Mouse (Mus musculus) lung, adult 18-20 months (tissue): ENCODE results near the gene Muc3.
"Not testable (repeated sequence)": the region's sequence is repeated elsewhere in the genome, so short reads cannot be mapped to it uniquely, and the experiment has no call there.

Experiments
- DNase-seq, 2 experiments: peaks; one replicate each; pipeline ENCODE4 v3.0.0; 2022; ENCODE audit warnings: mixed read lengths in 2 of 2

Muc3 gene

DNA sequence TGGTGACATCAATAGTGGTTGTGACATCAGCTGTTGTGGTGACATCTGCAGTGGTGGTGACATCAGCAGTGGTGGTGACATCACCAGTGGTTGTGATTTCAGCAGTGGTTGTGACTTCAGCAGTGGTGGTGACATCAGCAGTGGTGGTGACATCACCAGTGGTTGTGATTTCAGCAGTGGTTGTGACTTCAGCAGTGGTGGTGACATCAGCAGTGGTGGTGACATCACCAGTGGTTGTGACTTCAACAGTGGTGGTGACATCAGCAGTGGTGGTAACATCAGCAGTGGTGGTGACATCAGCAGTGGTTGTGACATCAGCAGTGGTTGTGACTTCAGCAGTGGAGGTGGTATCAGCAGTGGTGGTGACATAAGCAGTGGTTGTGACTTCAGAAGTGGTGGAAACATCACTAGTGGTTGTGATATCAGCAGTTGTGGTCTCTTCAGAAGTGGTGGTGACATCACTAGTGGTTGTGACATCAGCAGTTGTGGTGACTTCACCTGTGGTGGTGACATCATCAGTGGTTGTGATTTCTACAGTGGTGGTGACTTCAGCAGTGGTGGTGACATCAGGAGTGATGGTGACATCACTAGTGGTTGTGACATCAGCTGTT lies at the start of gene Muc3:
Muc3 (minus strand) TSS at position 51 of the 611 bp plus-strand sequence.
- DNase-seq, result not testable (repeated sequence)

DNA sequence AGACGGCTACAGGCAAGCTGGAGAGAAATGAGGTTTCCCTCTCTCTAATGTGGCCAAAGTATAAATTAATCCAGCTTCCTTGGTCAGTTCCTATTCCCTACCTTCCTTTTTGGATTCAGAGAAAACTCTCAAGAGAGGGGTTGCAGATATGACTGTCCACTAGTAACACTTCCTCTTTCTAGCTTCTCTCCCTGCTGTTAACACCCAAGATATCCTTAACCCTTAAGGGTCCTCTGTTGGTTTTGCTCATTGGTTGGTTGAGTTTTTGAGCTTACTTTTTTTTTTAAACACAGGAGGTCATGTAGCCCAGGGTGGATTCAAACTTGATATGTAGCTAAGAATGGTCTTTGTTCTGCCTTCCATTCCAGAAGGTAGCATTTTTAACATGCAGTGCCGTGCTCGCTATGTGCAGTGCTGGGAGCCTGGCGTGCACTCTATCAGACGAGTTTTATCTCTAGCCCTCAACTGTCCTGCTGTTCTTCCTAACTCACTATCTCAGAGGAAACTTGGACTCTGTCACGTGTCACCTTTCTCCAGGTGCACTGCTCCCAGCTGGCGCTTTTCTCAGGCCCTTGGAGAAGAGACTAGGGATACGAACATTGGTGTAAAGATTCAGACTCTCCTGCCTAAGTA lies 45.5 kb upstream of the Muc3 start:
- DNase-seq, result no peak

DNA sequence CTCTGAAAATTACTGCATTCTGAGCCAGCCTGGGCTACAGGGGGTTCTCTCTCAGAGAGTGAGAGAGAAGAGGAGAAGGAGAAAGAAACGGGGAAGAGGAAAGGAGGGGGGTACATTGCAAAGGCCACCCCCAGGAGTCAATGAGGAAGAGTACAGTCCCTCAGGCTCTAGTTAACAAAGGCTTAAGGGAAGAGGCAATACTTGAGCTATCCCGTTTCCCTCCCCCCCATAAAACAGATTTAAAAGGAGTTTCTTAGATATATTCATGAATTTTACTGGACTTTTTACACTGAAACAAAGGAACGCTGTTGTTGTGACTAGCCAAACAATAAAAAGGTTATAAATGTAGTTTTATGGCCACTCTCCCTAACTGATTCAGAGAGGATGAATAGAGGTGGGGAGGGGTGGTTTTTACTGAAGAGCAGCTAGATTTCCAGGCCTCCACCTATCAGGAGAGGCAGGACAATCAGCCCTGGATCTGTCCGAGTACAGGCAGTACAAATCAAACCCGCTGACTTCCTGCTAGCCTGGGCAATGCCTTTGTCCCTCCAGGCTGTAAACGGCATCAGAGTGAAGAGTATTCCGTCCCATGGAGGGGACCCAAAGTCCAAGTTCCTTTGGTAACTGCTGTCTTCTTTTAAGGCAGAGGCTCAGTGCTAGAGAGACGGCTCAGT lies 44.3 kb upstream of the Muc3 start:
- no peak for DNase-seq

DNA sequence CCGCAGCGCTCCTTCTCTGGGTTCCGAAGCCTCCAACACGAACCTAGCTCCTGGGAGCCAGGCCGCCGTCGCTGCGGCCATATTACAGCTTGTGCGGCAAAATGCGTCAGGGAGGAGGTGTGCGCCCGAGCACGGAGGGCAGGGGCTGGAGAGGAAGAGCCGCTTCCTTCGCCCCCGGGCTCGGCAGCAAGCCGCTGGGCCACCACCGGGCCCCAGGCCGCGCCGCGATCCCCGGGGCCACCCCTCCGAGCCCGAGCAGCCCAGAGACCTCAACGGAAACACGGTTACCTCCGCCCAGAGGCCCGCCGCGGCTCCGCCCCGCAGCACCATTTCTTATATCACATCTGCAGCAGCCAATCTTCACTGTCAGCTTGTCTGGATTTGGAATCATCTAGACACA lies 40.2 kb upstream of the Muc3 start:
- no peak for DNase-seq

DNA sequence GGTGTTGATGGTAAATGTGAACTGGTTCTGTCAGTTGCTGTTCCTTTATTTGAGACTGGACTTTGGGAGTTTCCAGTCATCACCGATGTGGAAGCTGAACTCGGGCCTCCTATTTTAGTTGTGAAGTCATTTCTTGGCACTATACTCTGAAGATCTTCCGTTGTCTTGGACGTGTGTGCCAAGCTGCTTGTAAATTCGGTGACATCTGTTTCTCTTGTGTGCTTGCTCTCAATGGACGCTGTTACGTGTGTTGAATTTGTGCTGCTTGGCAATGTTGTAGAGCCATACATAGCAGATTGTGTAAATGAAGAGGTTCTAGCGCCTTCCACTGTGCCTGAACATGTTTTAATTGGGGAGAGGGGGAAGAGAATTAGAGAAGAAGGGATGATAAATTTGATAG lies 36.2 kb upstream of the Muc3 start:
- no peak for DNase-seq

DNA sequence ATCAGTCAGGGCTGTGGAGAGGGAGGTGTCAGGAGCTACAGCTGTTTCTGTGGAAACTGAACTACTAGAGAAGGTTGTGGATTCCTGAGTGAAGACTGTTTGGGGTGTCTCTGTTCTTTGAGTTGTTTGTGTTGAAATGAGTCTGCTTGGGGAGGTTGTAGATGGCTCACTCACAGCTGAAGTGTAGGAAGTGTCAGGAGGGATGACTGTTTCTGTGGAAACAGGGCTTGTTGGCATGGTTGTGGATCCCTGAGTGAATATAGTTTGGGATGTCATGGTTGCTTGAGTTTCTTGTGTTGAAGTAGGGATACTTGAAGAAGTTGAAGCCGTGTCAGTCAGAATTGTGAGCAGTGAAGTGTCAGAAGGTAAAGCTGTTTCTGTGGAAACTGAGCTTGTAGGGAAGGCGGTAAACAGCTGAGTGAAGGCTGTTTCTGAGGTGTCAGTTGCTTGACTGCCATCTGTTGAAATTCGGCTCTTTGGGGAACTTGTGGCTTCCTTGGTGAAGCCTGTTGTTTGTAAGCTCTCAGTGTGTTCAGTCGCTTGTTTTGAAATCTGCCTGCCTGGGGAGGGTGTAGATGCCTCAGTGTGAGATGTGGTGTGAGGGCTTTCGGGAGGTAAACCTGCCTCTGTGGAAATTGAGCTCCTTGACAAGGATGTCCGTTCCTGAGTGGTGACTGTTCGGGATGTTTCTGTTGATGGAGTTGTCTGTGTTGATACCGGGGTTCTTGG lies 30.7 kb upstream of the Muc3 start:
- DNase-seq, result peak in 1 of 2 experiments; percentile 6

DNA sequence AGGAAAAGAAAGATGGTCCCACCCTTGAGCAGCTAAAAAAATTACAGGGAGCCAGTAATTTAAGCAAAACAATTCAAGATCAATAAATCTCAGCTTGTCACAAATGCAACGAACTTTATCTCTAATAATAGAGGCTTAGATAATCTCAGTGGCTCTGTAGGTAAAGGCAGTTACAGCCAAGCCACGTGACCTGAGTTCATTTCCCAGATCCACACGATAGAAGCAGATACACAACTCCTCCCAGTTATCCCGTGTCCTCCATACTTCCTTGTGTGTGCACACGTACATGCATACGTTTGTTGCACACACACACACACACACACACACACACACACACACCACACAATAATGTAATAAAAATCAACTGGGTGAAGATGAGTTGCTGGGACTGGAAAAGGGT lies 24.8 kb upstream of the Muc3 start:
- no peak for DNase-seq

DNA sequence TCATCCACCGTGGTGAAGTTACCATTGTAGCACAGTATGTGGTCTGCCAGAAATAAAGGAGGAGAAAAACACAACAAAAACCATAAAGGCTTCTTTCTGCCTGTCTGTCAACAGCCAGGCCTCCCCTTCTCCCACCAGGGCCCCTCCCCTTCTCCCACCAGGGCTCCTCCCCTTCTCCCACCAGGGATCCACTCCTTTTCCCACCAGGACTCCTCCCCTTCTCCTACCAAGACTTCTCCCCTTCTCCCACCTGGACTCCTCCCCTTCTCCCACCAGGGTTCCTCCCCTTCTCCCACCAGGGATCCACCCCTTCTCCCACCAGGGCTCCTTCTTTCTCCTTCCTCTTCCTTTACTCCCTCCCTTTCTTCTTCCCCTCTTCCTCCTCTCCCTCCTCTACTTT lies 23.5 kb upstream of the Muc3 start:
- no peak for DNase-seq

DNA sequence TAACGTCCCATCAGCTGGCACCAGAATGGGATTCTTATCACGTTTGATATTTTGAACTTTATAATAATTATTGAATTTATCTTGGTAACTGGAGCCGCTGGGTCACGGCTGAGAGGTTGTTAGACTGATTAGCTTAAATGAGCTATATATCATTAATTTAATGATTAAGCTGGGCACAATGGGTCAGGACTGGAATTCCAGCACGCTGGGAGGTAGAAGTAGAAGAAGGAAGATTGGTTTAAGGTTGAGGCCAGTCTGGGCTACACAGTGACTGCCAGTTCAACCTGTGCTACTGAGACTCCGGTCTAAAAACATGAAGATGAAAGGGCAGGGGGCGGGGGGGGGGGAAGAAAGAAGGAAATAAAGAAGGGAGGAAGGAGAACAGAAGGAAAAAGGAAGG lies 22.4 kb upstream of the Muc3 start:
- no peak for DNase-seq

DNA sequence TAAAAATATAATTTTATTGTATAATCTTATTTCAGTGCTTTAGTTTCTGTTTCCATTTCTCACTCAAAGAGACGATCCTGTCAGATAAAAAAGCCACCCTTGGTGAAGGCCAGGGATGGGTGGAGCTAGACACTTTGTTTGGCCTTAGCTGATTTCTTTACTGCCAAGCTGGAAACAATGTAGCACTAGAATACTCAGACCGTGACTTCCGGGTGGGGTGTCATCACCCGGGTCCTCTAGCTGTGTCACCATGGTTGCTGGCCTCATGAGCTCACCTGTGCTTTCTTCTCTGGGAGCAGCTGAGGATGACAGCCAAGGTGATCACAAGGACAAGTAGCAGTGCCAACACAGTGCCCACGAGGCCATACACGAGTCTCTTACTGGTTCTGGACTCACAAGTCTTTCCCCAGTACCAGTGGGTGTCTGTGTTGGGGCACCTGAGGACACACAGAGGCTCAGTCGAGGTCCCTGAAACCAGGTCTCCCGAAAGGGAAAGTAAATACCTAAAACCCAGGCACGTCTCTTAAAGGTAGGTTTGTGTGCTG lies 21.8 kb upstream of the Muc3 start:
- no peak for DNase-seq

DNA sequence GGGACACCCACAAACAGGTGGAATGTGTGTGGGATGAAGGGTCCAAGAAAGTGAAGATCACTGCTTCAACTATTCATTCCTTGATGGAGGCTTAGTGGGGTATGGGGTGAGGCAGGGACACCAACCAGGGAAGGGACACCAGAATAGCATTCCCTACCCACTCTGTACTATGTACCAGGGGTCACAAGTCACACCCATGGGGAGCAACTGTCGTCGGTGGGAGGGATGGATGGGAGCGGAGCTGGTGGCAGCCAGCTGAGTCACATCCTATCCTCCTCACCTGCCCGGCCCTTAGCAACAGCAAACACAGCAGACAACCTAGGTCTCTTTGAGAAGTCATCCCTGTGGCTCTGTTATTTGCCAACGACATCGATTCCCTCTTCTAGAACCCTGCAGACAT lies 18.4 kb upstream of the Muc3 start:
- DNase-seq, result no peak

DNA sequence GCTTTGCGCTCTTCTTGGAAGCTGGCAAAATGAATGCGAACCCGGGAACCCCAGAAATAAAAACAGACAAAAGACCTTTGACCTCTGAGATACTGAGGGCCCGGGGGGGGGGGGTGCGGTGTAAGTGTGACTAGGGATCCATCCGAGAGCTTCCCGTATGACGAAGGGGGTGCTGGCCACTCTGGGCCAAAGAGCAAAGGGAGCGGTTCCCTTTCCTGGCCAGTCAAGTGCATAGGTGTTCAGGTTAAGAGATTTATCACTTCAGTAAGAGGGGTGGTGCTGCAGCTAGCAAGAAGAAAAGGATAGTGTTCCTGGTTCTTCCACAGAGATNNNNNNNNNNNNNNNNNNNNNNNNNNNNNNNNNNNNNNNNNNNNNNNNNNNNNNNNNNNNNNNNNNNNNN lies 16.9 kb upstream of the Muc3 start:
- no peak for DNase-seq

DNA sequence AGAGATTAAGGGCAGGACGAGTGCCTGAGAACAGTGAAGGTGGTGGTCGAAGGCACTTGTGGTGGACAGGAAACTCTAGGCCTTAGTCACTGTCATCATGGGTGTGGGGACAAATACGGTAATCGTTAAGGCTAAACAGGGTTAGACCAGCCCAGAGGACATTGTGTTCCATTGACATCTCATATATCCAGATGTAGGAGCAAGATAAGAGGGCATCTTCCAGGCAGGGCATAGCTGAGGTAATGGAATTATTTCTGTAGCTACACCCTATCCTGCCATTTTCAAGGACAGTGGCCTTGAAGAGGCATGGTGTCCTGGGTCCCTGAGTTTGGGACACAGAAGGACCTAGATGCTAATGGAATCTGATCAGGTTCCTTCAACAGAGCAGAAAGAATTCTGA lies 12.7 kb upstream of the Muc3 start:
- DNase-seq, result no peak

DNA sequence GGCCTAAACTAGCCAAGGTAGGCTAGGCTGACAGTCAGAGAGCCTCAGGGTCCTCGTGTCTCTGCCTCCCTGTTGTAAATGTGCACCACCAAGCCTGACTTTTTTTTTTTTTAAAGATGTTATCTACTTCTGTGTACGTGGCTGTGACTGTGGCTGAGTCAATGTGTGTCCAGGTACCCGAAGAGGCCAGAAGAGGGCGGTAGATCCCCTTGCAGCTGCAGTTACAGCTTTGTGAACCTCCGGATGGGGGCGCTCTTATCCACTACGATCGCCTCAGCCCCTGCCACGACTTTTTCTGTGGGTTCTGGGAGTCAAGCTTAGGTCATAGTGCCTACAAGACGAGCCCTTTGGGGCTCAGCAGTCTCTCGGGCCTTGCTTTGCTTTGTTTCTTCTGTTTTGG lies 10.3 kb upstream of the Muc3 start:
- peak in 1 of 2 experiments; percentile 9 for DNase-seq

DNA sequence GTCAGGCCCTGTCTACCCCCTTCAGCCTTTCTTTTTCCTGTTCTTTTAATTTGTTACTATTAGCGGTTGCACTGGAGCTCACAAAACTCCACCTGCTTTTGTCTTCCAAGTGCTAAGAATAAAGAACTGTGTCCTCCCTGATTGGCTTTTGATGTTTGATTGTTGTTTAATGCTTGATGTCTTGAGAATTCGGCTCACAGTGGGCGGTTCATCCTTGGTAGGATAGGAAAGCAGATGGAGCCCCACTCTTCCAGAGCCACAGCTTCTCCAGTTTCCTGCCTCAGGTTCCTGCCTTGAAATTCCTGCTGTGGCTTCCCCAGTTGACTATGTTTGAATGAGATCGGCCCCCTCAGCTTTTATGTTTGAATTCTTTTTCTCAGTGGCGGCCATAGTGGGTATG lies 4.2 kb upstream of the Muc3 start:
- DNase-seq, result no peak

DNA sequence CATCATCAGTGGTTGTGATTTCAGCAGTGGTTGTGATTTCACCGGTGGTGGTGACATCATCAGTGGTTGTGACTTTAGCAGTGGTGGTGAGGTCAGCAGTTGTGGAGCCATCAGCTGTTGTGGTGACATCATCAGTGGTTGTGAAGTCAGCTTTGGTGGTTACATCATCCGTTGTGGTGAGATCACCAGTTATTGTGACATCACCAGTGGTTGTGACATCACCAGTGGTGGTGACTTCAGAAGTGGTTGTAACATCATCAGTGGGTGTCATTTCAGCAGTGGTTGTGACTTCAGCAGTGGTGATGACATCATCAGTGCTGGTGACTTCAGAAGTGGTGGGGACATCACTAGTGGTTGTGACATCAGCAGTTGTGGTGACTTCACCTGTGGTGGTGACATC lies 3.5 kb upstream of the Muc3 start:
- DNase-seq, result no peak

DNA sequence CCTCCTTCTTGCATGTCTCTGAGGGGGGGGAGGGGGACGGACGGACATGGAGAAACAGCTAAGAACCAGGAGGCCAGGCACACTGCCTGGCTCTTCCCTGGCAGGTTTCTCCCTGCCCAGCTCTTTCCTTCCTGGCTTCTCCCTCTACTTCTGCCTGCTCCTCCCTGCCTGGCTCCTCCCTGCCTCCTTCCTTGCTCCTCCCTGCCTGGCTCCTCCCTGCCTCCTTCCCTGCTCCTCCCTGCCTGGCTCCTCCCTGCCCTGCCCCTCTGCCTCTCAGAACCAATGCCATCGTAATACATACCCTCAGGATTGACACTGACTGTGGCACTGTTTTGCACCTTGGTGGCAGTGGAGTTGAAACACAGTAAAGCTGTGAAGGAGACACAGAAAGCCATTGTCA lies 8.3 kb downstream of the Muc3 start:
- no peak for DNase-seq

DNA sequence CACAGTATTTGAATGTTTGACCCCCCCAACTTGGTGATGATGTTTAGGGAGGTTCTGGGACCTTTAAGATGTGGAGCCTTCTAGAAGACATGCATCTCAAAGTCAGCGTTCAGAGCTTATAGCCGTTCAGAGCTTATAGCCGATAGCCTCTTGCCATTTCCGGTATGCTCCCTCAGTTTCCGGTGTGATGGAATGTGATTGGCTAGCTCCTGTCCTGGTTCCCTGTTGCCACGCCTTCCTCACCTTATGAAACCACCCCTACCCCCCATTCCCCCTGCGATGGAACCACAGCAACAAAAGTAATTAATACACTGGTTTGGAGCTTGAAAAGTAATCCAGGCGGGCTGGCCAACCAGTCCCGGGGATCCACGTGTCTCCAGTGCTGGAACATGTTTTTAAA lies 10.1 kb downstream of the Muc3 start:
- DNase-seq, result no peak

DNA sequence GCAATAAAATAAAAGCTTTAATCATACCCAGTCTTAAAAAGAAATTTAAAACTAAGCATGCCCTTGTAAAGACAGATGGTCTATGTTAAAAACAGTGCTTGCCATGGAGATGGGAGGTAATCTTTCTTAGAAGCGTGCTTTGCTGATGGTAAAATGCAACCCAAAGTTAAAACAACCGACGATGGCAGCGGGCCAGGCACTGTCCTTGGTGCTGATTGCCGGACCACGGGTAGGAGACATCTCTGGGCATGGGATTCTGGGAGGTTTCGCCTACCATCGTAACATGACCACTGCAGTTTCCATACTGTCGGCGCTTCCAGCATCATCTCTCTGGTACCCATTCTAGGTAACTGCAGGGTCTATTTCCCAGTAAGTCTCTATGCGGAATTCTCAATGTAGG lies 14.2 kb downstream of the Muc3 start:
- DNase-seq, result no peak

DNA sequence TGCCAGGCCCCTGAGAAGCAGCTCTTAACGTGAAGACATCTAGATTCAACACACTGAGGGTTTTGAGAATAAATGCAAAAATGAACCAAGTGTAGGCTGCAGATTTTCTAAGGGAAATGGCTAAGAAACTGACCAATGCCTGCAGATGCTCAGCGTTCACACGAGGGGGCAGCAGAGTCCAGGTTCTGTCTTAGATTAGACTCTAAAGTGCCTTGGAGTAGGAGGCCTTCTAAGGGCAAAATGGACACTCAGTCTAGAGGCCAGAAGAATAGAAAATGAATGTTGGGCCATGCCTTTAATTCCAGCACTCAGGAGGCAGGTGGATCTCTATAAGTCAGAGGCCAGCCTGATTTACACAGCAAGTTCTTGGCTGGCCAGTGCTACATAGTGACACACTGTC lies 17.6 kb downstream of the Muc3 start:
- no peak for DNase-seq

DNA sequence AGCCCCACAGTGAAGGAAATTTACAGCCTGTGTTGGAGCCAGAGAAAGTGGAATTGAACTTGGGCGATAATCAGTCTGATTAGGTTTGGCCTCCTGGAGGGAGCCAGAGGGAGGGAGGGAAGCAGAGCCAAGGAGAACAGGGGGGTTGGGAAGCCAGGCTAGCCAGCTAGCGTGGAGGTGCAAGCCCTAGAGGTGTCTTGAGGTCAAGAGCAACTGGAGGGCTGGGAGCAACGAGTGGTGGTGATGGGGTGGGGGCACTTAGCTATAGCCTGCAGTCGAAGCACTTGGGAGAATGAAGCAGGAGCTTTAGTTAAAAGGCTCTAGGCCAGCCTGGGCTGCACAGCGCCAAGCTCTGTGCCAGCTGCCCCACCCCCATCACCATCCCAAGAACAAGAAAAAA lies 19.8 kb downstream of the Muc3 start:
- no peak for DNase-seq

DNA sequence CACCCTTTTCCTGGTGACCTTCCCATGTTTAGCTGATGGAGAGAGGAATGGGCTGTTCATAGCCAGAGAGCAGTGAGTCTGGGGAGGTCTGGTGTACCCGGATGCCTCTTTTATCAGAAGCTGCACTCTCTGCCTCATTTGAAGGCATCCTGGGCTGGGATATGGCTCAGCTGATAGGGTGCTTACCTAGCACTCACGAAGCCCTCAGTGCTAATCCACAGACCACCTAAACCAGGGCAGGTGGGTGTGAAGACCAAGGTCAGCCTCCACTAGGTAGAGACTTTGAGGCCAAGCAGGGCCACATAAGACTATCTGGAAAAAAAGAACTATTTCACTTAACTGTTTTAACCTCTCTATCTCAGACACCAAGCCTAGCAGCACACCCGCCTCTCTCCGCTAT lies 25.6 kb downstream of the Muc3 start:
- no peak for DNase-seq

DNA sequence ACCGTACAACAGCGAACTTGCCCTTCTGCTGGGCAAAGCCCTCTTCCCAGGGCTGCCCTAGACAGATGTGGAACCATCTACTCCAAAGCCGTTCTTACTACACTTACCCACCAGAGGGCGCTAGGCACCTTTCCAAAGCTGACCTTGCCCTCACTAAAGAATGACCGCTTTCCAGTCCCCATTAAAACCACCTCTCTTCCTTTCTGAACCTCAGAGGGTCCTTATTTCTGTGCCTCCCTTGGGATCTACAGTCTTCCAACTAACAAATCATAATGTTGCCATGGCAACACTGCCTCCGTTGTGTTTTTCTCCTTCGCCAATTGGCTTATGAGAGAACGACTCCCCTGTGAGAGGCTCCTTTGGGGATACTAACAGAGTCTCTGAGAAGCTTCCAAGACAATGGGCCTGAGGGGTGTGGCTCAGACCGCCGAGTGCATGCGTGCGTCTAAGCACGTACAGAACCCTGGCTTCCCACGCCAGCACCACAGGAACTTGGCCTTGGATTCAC lies 26.4 kb downstream of the Muc3 start:
- peak; percentile 63 to 76 for DNase-seq
